Mouse (Mus musculus) midbrain, embryonic 11.5 days (tissue): ENCODE data around the gene Slc25a3. TPM values are rescaled to one million over a fixed set of nuclear protein-coding genes. Genes with fewer than 3 reads are reported as not detected.
A peak's percentile ranks its signal among the peaks of the same experiment; 100 is the strongest.

ENCODE experiments used
- ATAC-seq: fragments of 200-750 bp; cut with Nextera tagmentation; 2 replicates; pipeline ENCODE4 v1.8.0; 2017; ENCODE audit warnings: moderate TSS enrichment, moderate library complexity; ENCODE audit not compliant: low FRiP score
- DNase-seq: peaks from one replicate; pipeline ENCODE4 v3.0.0; 2015; ENCODE audit warnings: low spot score; ENCODE audit errors: missing footprints
- H3K27ac ChIP-seq: fragments of 300-500 bp; sonication (generic); 2 replicates; pipeline ENCODE4 v1.5.1; 2014; ENCODE audit warnings: low read depth, low read length
- H3K27me3 ChIP-seq: fragments of 300-500 bp; sonication (generic); 2 replicates; pipeline ENCODE4 v1.6.1; 2014; ENCODE audit warnings: mild to moderate bottlenecking, low read length, moderate library complexity, mixed read lengths; ENCODE audit not compliant: control insufficient read depth, insufficient read depth
- H3K36me3 ChIP-seq: fragments of 300-500 bp; sonication (generic); 2 replicates; pipeline ENCODE4 v1.6.1; 2014; ENCODE audit warnings: mild to moderate bottlenecking, low read length, moderate library complexity, mixed read lengths; ENCODE audit not compliant: control insufficient read depth, insufficient read depth
- H3K4me1 ChIP-seq: fragments of 300-500 bp; sonication (generic); 2 replicates; pipeline ENCODE4 v1.6.1; 2014; ENCODE audit warnings: low read length; ENCODE audit not compliant: control insufficient read depth, insufficient read depth
- H3K4me2 ChIP-seq: fragments of 300-500 bp; sonication (generic); 2 replicates; pipeline ENCODE4 v1.6.1; 2014; ENCODE audit warnings: mild to moderate bottlenecking, moderate library complexity
- H3K4me3 ChIP-seq: fragments of 300-500 bp; sonication (generic); 2 replicates; pipeline ENCODE4 v1.5.1; 2014; ENCODE audit warnings: low read depth, low read length
- H3K9ac ChIP-seq: fragments of 300-500 bp; sonication (generic); 2 replicates; pipeline ENCODE4 v1.6.1; 2014; ENCODE audit warnings: low read length
- H3K9me3 ChIP-seq: fragments of 300-500 bp; sonication (generic); 2 replicates; pipeline ENCODE4 v1.6.1; 2016; ENCODE audit warnings: low read length; ENCODE audit not compliant: control insufficient read depth
- WGBS: fragments of 180-500 bp; shearing (Covaris S2); extraction: QIAGEN DNeasy Blood & Tissue Kit; methylation state at CpG from one replicate; pipeline ENCODE4 v1.1.7; 2014; 5-methylcytosine and 5-hydroxymethylcytosine counted together
- polyA plus RNA-seq: library from polyadenylated mRNA; unstranded; fragments of >200 nt; fragmentation: Nextera tagmentation; extraction: Ambion mirVana; gene quantifications from 2 replicates; pipeline ENCODE4 v1.2.1, GENCODE M21; 2014

The Slc25a3 gene
- polyA plus RNA-seq: 391 and 404 TPM in 2 replicates

DNA sequence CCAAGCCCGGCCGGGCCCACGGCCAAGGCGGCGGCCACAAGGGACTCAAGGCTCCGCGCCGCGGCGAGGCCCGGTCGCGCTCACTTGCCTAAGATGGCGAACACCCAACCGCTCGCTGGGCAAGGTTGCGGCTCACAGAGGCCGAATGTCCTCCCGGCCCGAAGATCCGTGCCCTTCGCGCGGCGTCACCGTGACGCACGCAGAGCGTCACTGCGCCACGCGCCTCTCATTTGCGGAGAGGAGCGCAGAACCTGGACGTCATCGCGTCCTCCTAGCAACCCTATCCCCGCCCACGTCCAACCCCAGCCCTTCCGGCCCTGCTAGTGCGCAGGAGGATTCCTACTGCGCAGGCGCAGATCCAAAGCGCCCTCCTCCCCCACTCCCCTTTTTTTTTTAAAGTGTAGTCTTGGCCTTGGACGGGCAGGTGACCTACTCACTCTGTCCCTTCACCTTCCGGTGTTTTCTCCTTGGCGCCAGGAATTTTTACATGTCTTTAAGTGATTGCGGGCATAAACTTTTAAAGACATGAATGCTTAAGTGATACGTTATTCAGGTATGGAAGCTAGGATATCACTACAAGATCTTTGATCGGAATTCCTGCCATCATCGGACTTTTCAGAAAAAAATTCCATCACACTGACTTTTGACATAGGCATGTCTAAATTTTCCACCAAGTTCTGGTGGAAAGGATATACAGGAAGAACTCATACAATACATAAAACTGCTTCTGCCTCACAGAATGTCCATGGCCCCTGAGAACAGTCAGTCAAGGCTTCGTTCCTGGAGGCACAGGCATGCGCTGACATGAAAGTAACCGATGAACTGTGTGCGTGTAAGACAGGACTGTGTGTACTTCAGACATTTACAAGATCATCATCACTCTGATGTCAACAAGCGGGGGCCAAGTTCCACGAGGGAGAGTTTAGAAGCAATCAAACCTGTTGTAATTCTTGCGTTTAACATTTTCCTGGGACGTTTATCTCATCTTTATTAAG is at the start of gene Slc25a3:
TSS of gene Slc25a3 (minus strand) at position 232 of the 995 bp plus-strand sequence.
- Histone ChIP-seq H3K4me1 (peaks cover 11% of the 10 kb centered on the region), H3K27me3 (no peaks in the 10 kb centered on the region), H3K27ac (peak within 1 kb of the TSS; percentile 63; the same call in 1 of the 2 replicates), H3K36me3 (peaks cover 11% of the 10 kb centered on the region; the same call in 1 of the 2 replicates), H3K9ac (peak within 1 kb of the TSS; percentile 96), H3K4me2 (peak within 1 kb of the TSS; percentile 91), H3K9me3 (no peaks in the 10 kb centered on the region), H3K4me3 (peak within 1 kb of the TSS; percentile 100)
- DNase-seq: peak; percentile 100
- 14% methylated on average over 57 of the region's 59 CpGs for WGBS
- peak; percentile 100 for ATAC-seq

DNA sequence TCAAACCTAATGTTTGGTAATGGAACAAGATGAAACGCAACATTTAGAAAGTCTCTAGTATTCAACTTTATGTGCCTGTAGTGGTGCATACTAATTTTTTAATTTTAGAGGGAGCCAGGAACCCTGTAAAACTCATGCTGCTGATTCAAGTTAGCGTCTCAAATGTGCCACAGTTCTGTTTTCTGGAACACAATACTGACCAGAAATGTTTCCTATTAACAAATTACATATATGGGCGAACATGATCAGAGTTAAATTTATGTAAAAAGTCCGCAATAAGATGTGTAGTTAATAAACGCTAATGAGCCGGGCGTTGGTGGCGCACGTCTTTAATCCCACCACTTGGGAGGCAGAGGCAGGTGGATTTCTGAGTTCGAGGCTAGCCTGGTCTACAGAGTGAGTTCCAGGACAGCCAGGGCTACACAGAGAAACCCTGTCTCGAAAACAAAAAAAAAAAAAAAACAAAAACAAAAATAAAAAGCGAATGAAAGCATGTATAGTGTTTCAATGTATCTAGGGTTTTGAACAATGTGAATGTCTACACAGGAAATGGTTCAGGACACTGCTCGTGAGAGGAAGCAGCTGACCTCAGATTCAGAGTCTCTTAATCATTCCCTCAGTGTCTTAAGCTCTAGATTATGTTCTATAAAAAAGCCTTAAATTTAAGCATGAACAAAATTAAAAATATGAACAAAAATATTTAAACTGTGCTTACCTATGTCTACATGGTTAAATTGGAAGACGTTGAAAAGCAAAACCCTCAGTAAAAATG is 48.7 kb upstream of the Slc25a3 start:
- Histone ChIP-seq H3K27ac (peak overlapping the region; percentile 99), H3K9me3 (no peaks in the 10 kb centered on the region), H3K4me2 (peak overlapping the region; percentile 73), H3K9ac (peak overlapping the region; percentile 100), H3K36me3 (no peaks in the 10 kb centered on the region), H3K4me1 (peaks cover 14% of the 10 kb centered on the region), H3K4me3 (peak overlapping the region; percentile 97), H3K27me3 (no peaks in the 10 kb centered on the region)
- DNase-seq: no peak
- no peak for ATAC-seq
- WGBS: 86% methylated on average over 14 of the region's 14 CpGs

DNA sequence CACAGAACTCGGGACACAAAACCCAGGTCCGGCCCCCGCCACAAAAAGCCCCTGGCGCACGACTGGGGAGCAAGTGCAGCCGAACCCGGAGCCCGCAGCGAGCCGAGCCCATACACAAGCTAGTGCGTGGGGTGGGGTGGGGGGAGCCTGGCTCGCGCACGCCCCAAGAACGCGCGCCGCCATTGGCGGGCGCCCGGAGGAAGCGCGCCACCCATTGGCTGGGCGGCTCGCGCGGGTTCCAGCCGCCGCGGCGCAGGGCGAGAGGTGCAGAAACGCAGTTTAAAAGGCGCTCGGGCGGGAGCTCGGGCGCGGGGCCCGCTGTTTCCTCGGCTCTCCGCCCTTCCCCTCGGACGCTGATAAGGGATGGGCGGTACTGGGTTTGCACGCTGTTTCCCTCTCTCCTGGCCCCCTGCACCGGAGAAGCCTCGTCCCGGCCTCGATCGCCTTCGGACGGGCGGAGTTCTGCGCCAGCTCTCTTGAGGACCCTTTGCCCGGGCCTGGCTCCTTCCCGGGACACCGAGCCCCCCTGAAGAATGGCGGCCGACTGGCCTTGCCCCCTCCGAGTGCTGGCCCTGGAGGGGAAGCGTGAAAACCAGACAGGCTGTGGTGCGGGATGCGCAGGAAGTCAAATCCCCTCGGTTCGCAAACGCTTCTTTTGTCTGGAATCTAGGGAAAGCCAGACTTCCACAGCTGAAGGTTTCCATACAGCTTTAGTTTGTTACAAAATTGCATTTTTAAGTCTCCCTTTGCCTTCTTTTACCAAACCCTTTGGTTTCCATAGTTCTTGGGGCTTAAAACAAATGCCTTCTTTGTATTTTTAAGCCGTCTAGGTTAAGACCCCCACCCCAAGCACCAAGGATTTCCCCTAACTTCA is 47.8 kb upstream of the Slc25a3 start:
- no peaks in the 10 kb centered on the region for H3K27me3 ChIP-seq
- H3K36me3 ChIP-seq: no peaks in the 10 kb centered on the region
- peaks cover 14% of the 10 kb centered on the region for H3K4me1 ChIP-seq
- ATAC-seq (peak; percentile 96), DNase-seq (peak; percentile 100)
- under 1% methylated on average over 66 of the region's 68 CpGs for WGBS
- no peaks in the 10 kb centered on the region for H3K9me3 ChIP-seq
- H3K4me3 ChIP-seq: peak overlapping the region; percentile 97
- H3K27ac ChIP-seq: peak overlapping the region; percentile 99
- H3K4me2 ChIP-seq: peak overlapping the region; percentile 73
- H3K9ac ChIP-seq: peak overlapping the region; percentile 100

DNA sequence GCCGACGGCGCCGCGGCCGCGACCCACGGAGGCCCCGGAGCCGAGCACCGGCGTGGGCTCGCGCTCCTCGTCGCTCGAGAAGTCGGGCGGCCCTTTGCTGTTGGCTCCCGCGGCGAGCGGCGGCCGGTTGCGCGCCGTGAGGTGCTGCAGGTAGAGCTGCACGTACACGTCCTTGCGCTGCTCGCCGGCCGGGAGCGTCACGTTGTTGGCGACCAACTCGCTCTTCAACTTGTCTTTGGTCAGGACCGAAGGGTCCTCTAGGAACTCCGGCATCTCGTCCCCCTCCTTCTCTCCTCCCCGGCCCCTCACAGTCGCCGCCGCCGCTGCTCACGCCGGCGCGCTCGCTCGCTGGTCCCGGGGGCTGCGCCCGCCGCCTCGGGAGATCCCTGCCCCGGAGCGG is 47.2 kb upstream of the Slc25a3 start:
- Histone ChIP-seq H3K36me3 (no peaks in the 10 kb centered on the region), H3K27ac (peak overlapping the region; percentile 99), H3K9me3 (no peaks in the 10 kb centered on the region), H3K4me1 (peaks cover 14% of the 10 kb centered on the region), H3K4me3 (peak overlapping the region; percentile 97), H3K27me3 (no peaks in the 10 kb centered on the region), H3K4me2 (peak overlapping the region; percentile 73), H3K9ac (peak overlapping the region; percentile 100)
- DNase-seq: peak; percentile 93
- peak; percentile 66 for ATAC-seq
- WGBS: 0% methylated on average over 48 of the region's 59 CpGs

DNA sequence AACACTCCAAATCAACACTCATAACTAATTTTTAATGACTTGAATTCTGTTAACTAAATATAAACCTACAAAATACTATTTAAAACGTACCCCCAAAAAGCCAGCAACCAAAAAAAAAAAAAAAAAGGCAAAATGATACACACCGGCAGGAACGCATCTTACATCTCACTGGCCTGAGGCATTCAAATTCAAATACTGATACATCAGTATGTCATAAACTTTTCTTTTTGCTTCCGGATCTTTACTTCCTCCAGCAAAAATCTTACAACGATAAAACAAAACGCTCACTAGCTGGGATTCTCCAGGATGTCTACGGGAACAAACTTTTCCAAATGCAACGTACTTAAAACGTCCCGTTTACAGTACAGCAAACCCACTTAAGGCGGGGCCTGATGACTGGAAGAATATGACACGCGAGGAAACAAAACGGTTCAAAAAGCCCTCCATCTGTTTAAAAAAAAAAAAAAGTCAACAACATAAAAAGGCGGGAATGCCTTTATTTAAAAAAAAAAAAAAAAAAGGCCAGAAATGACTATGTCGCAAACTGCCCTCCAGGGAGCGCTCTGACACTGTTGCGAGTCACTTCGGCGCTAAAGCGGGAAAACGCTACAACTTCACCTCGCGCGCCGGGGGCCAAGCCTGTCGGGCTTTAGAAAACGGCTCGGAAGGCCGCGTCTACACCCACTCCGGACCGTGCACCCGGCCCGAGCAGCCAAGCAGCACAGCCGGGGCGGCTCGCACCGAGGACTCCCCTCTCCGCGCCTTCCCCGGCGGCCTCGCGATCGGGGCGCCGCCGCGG is 46.5 kb upstream of the Slc25a3 start:
- Histone ChIP-seq H3K4me2 (peak overlapping the region; percentile 73), H3K36me3 (peaks cover 2% of the 10 kb centered on the region; the same call in 1 of the 2 replicates), H3K27me3 (no peaks in the 10 kb centered on the region), H3K27ac (peak overlapping the region; percentile 99), H3K4me1 (peaks cover 14% of the 10 kb centered on the region), H3K4me3 (peak overlapping the region; percentile 97), H3K9me3 (no peaks in the 10 kb centered on the region), H3K9ac (peak overlapping the region; percentile 100)
- ATAC-seq (peak; percentile 49), DNase-seq (peak; percentile 97)
- WGBS: under 1% methylated on average over 50 of the region's 50 CpGs

DNA sequence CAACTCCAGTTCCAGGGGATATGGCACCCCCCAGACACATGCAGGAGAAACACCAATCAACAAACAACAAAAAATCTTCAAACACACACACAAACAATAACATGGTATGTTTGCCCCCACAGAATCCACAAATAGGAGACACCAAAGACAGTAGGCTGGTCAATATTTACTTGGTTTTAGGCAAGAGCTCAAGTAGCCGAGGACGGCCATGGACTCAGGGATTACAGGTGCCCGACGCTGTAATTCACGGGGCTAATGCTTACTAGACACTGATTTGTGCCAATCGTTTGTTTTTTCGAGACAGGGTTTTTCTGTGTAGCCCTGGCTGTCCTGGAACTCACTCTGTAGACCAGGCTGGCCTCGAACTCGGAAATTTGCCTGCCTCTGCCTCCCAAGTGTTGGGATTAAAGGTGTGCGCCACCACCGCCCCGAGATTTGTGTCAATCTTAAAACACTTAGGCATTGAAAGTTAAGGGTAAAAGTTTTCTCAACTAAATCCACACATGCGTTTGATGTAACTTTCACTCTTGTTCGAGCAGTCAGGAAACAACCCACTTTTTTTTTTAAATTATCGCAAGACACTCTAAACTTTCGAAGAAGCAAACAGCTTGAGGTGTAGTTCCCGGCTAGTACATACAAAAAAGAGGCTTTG is 45.7 kb upstream of the Slc25a3 start:
- Histone ChIP-seq H3K4me1 (peaks cover 14% of the 10 kb centered on the region), H3K27ac (no peak overlapping the region), H3K9me3 (no peaks in the 10 kb centered on the region), H3K27me3 (no peaks in the 10 kb centered on the region), H3K9ac (peak overlapping the region; percentile 100), H3K4me3 (peak overlapping the region; percentile 97), H3K36me3 (peaks cover 4% of the 10 kb centered on the region; the same call in 1 of the 2 replicates), H3K4me2 (peak overlapping the region; percentile 73)
- ATAC-seq (no peak), DNase-seq (no peak)
- WGBS: 43% methylated on average over 17 of the region's 17 CpGs

DNA sequence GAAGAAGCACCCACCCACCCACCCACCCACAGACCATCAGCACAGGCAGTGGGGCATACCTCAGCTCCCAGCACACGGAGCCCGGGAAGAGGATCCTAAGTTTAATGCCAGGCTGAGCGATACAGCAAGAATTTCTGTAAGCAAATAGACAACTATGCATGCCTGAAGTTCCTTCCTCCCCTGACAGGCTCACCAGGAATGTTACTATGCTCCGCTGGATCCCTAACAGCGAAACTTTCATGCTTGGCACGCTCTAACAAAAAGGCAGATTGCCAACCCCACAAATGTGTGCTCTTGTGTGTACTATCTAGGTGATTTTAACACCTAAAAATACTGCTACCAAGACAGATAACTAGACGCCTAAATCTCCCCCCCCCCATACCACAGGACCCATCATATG is 43.5 kb upstream of the Slc25a3 start:
- H3K9ac ChIP-seq: no peak overlapping the region
- peaks cover 14% of the 10 kb centered on the region for H3K4me1 ChIP-seq
- ATAC-seq (no peak), DNase-seq (no peak)
- no peaks in the 10 kb centered on the region for H3K9me3 ChIP-seq
- H3K4me2 ChIP-seq: peak overlapping the region; percentile 73; the same call in 1 of the 2 replicates
- H3K36me3 ChIP-seq: peaks cover 19% of the 10 kb centered on the region
- H3K27me3 ChIP-seq: no peaks in the 10 kb centered on the region
- H3K27ac ChIP-seq: no peak overlapping the region
- no peak overlapping the region for H3K4me3 ChIP-seq
- 77% methylated on average over 7 of the region's 7 CpGs for WGBS
